Mouse (Mus musculus) ES-E14 (cell line): ENCODE results near the gene Hsd17b3.

Experiments used
- CHD2 ChIP-seq: IDR thresholded peaks from 2 replicates; pipeline ENCODE4 v1.6.1; 2014; ENCODE audit warnings: mild to moderate bottlenecking, low read depth, low read length, inconsistent platforms
- HCFC1 ChIP-seq: IDR thresholded peaks from 2 replicates; pipeline ENCODE4 v1.6.1; 2012; ENCODE audit warnings: low read length, inconsistent platforms, borderline replicate concordance; ENCODE audit not compliant: insufficient read depth
- MAFK ChIP-seq: IDR thresholded peaks from 2 replicates; pipeline ENCODE4 v1.6.1; 2014; ENCODE audit warnings: mild to moderate bottlenecking, low read depth, low read length, inconsistent platforms; ENCODE audit not compliant: insufficient read depth
- ZC3H11A ChIP-seq: IDR thresholded peaks from 2 replicates; pipeline ENCODE4 v1.6.1; 2012; ENCODE audit warnings: low read depth, mild to moderate bottlenecking, inconsistent platforms, low read length, borderline replicate concordance
- ZNF384 ChIP-seq: IDR thresholded peaks from 2 replicates; pipeline ENCODE4 v1.6.1; 2012; ENCODE audit warnings: low read depth, low read length, inconsistent platforms

- TF ChIP-seq MAFK (no peak), CHD2 (no peak), HCFC1 (no peak), ZNF384 (no peak), ZC3H11A (no peak)
Observed at GRCm38 (mm10) chr13:64089130-64089529, at the start of gene Hsd17b3.
